ENCODE assay signal across 8 mouse cellular contexts in the genomic region with DNA sequence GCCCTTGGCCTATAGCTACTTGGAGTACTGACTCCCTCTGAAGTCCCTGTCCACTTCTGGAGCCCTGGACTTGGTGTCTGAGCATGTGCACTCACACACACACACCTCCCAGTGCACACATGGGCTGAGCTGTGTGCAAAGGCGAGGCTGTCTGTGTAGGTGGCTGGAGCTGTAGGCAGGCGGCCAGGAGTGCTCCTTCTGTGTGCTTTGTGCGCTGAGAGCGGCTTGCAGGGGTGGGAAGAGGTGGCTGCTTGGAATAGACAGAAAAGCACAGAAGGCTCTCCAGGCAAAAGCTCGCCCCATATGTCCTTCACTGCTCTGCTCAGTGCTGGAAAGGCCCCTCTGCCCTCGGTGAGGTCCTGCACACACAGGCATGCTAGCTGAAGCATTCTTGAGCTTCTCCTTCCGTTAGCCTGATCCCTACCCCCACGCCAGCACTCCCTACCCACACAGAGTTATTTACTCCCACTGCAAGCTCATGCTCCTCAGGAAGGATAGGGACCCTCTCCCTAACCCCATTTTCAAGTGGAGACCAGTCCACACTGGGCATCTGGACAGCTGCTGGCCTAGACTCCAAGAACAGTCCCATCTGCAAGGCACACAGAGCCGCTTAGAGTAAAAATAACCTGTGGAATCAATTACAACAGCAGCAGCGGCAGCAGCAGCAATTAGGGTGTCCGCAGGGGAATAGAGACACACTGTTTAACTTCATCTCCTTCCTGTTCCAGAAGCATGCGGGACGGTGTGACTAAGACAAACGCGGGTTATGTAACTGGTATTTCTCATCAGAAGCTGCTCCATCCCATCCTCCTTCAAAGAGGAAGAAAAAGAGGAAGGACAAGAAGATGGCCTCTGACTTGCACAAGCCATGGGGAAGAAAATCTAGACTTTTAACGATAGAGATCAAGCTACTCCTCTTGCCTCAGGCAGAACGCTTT. TPM values are rescaled to one million over a fixed set of nuclear protein-coding genes. Genes with fewer than 3 reads are reported as not detected.
DNase-seq lines count a peak whose midpoint lies in the region; ATAC-seq and TF ChIP-seq lines count a peak whose summit lies in the region.

No protein-coding gene starts in this region.

- DNase-seq in MEL-GATA-1-ER (ENCODE audit: extremely low read depth, low read depth), result peak; percentile 56
- DNase-seq in heart, adult 2 months, result peak; percentile 49 to 55
- DNase-seq in layer of hippocampus, adult 8-10 months (ENCODE audit: low spot score in 2 of 2), result peak; percentile 88 to 90
- DNase-seq in right cerebral cortex, postnatal 4 days, result peak; percentile 41
- DNase-seq in thymus, adult 18-20 months, result no peak

- H3K4me2 ChIP-seq in liver, embryonic 16.5 days (ENCODE audit: low read depth, low read length), result no peak overlapping the region
- no peak overlapping the region for H3K4me2 ChIP-seq in midbrain, embryonic 16.5 days (ENCODE audit: low read length)

- intact Hi-C loops in heart, adult 2 months (cut with DNase I), result no loop called here

- peak overlapping the region; percentile 18 for H3K9ac ChIP-seq in heart, adult 2 months (ENCODE audit: low read depth, low read length)
- H3K9ac ChIP-seq in liver, embryonic 16.5 days (ENCODE audit: low read depth, low read length), result no peak overlapping the region
- no peak overlapping the region for H3K9ac ChIP-seq in midbrain, embryonic 16.5 days (ENCODE audit: low read depth, low read length)

- H3K4me1 ChIP-seq in bone marrow macrophage, adult 2 months (ENCODE audit: control insufficient read depth, insufficient read depth, low read length), result peaks cover 25% of the 10 kb centered on the region
- H3K4me1 ChIP-seq in heart, adult 2 months (ENCODE audit: control insufficient read depth, insufficient read depth, low read length), result peaks cover 7% of the 10 kb centered on the region
- H3K4me1 ChIP-seq in liver, embryonic 16.5 days (ENCODE audit: control insufficient read depth, low read depth, low read length), result peaks cover 43% of the 10 kb centered on the region
- peaks cover 12% of the 10 kb centered on the region for H3K4me1 ChIP-seq in midbrain, embryonic 16.5 days (ENCODE audit: control insufficient read depth, insufficient read depth, low read length)

- 0 out of 2 replicates have a peak, but pooled peaks have one; percentile 14 for ATAC-seq in liver, embryonic 16.5 days (ENCODE audit: low read depth)
- ATAC-seq in midbrain, embryonic 16.5 days, result no peak

- TF ChIP-seq EP300 in heart, adult 2 months (IDR thresholded peaks at IDR 0.05; ENCODE audit: insufficient read depth, low read depth, low read length), result 0 out of 2 replicates have a peak, but pooled peaks have one; percentile 32

- H3K36me3 ChIP-seq in heart, adult 2 months (ENCODE audit: control insufficient read depth, insufficient read depth, low read length), result no peaks in the 10 kb centered on the region
- no peaks in the 10 kb centered on the region for H3K36me3 ChIP-seq in liver, embryonic 16.5 days (ENCODE audit: control insufficient read depth, insufficient read depth)
- no peaks in the 10 kb centered on the region for H3K36me3 ChIP-seq in midbrain, embryonic 16.5 days (ENCODE audit: control insufficient read depth, insufficient read depth, low read length)

- H3K4me3 ChIP-seq in bone marrow macrophage, adult 2 months (ENCODE audit: insufficient read depth, low read length), result no peak overlapping the region
- H3K4me3 ChIP-seq in heart, adult 2 months, result no peak overlapping the region
- H3K4me3 ChIP-seq in liver, embryonic 16.5 days (ENCODE audit: low read depth, low read length), result no peak overlapping the region
- H3K4me3 ChIP-seq in midbrain, embryonic 16.5 days (ENCODE audit: low read depth, low read length), result no peak overlapping the region

- no peaks in the 10 kb centered on the region for H3K9me3 ChIP-seq in liver, embryonic 16.5 days (replicated peaks; ENCODE audit: control insufficient read depth, low read length)
- H3K9me3 ChIP-seq in midbrain, embryonic 16.5 days (replicated peaks; ENCODE audit: control insufficient read depth, low read length, poor library complexity, severe bottlenecking), result no peaks in the 10 kb centered on the region

- peak overlapping the region; percentile 48 for H3K27ac ChIP-seq in bone marrow macrophage, adult 2 months (ENCODE audit: insufficient read depth, low read depth, low read length)
- H3K27ac ChIP-seq in heart, adult 2 months, result no peak overlapping the region
- peak overlapping the region; percentile 34 for H3K27ac ChIP-seq in liver, embryonic 16.5 days (ENCODE audit: low read length)
- H3K27ac ChIP-seq in midbrain, embryonic 16.5 days (ENCODE audit: low read length), result no peak overlapping the region

- WGBS in heart, adult 2 months, result 19% methylated on average over 17 of the region's 17 CpGs
- 33% methylated on average over 17 of the region's 17 CpGs for WGBS in liver, embryonic 16.5 days (ENCODE audit: insufficient replicate concordance)
- 62% methylated on average over 17 of the region's 17 CpGs for WGBS in midbrain, embryonic 16.5 days

- H3K27me3 ChIP-seq in heart, adult 2 months (ENCODE audit: control insufficient read depth, insufficient read depth, low read length), result no peaks in the 10 kb centered on the region
- H3K27me3 ChIP-seq in liver, embryonic 16.5 days (ENCODE audit: control insufficient read depth, insufficient read depth, low read depth, low read length), result no peaks in the 10 kb centered on the region
- H3K27me3 ChIP-seq in midbrain, embryonic 16.5 days (ENCODE audit: control insufficient read depth, insufficient read depth, low read depth, low read length), result no peaks in the 10 kb centered on the region

- H3K79me2 ChIP-seq in heart, adult 2 months (replicated peaks; ENCODE audit: control insufficient read depth, insufficient read depth, low read length), result no peaks in the 10 kb centered on the region

- no peak for TF ChIP-seq CTCF in bone marrow macrophage, adult 2 months (IDR thresholded peaks at IDR 0.05; ENCODE audit: low read depth, low read length)
- no peak for TF ChIP-seq CTCF in heart, adult 2 months (IDR thresholded peaks at IDR 0.05)

- no peak for TF ChIP-seq POLR2A in bone marrow macrophage, adult 2 months (IDR thresholded peaks at IDR 0.05; ENCODE audit: borderline replicate concordance, low read depth, low read length)
- no peak for TF ChIP-seq POLR2A in heart, adult 2 months (IDR thresholded peaks at IDR 0.05; ENCODE audit: insufficient read depth, low read depth, low read length)

RNA-seq across cellular contexts. Expression of gene Smad3, which starts 22.4 kb away (rescaled TPM):
- polyA plus RNA-seq in bone marrow macrophage, adult 2 months (2012; ENCODE audit: insufficient read depth, insufficient read length, missing spikeins), result 6.5 and 6.9 TPM in 2 replicates
- 10 to 100 TPM; 12.4 to 13.0 TPM for total RNA-seq in heart, adult 2 months (2021)
- polyA plus RNA-seq in heart, adult 2 months (2012; rRNA removed), result 18.4 and 24.0 TPM in 2 replicates
- 10 to 100 TPM; 48.8 to 57.3 (median 53.6) TPM for total RNA-seq in layer of hippocampus, adult 8-10 months (2022)
- 2.7 TPM in 2 replicates for polyA plus RNA-seq in liver, embryonic 16.5 days (2015; fragmentation: Nextera tagmentation; extraction: Ambion mirVana)
- polyA plus RNA-seq in midbrain, embryonic 16.5 days (2015; fragmentation: Nextera tagmentation; extraction: Ambion mirVana), result 5.7 and 6.1 TPM in 2 replicates

Comparison
In these comparisons a context has a peak if more than half of its experiments do, and no peak if none do; other contexts are left out.
1. DNase-seq: peak in MEL-GATA-1-ER (single experiment), heart, adult 2 months (2 of 2), layer of hippocampus, adult 8-10 months (2 of 2) and right cerebral cortex, postnatal 4 days (single experiment); none in thymus, adult 18-20 months (0 of 2).
2. H3K27ac ChIP-seq: peak in bone marrow macrophage, adult 2 months (single experiment) and liver, embryonic 16.5 days (single experiment); none in heart, adult 2 months (single experiment) and midbrain, embryonic 16.5 days (single experiment).